Mouse (Mus musculus): Measurements from ENCODE around the gene Vmn1r209.

GRCm38 (mm10) chr13:22846798-22847197, 37.3 kb upstream of the Vmn1r209 start:
- TF ChIP-seq CTCF (IDR thresholded peaks at IDR 0.05; ENCODE audit: low read depth) (no peak), EP300 (optimal IDR thresholded peaks at IDR 0.05) (no peak)

Measured in stomach, postnatal 0 days (tissue).